Mouse (Mus musculus) adipose tissue, adult 10 weeks (tissue): ENCODE results near the gene Lrrc27. TPM values are rescaled to one million over a fixed set of nuclear protein-coding genes. Genes with fewer than 3 reads are reported as not detected.

Experiments
- polyA plus RNA-seq: library from polyadenylated mRNA; stranded (reverse); fragments of 350-450 nt; fragmentation: Illumina TruSeq; extraction: RNeasy Lipid Tissue Mini Kit (QIAGEN cat#74804); gene quantifications from one replicate; pipeline ENCODE4 v1.2.3, GENCODE M21; 2014; ENCODE audit warnings: low read depth, low replicate concordance

Lrrc27 gene
- polyA plus RNA-seq = 25.5 TPM

GRCm38 (mm10) chr7:139212754-139213745 is at the start of gene Lrrc27, which contains the start of gene Stk32c:
TSS of gene Lrrc27 (plus strand) at chr7:139212988.
TSS of gene Stk32c (minus strand) at chr7:139213307.

GRCm38 (mm10) chr7:139247881-139248614 is 35.3 kb downstream of the Lrrc27 start, which contains the start of gene Pwwp2b:
TSS of gene Pwwp2b (plus strand) at chr7:139248482.

Other genes with a start within 250 kb of the Lrrc27 start
- 0.83 TPM for gene Dpysl4, start 127.0 kb upstream of the Lrrc27 start, polyA plus RNA-seq
- gene Stk32c, start 319 bp downstream of the Lrrc27 start, polyA plus RNA-seq = 6.8 TPM
- gene Pwwp2b, start 35.5 kb downstream of the Lrrc27 start, polyA plus RNA-seq = 17.9 TPM
- 31.5 TPM for gene Inpp5a, start 176.1 kb downstream of the Lrrc27 start, polyA plus RNA-seq